Mouse (Mus musculus): Measurements from ENCODE around the gene Ptprs.

The Ptprs gene

GRCm38 (mm10) chr17:56379281-56379834 is 96.9 kb downstream of the Ptprs start:
- no peak for DNase-seq (ENCODE audit: low spot score in 2 of 2)

DNA sequence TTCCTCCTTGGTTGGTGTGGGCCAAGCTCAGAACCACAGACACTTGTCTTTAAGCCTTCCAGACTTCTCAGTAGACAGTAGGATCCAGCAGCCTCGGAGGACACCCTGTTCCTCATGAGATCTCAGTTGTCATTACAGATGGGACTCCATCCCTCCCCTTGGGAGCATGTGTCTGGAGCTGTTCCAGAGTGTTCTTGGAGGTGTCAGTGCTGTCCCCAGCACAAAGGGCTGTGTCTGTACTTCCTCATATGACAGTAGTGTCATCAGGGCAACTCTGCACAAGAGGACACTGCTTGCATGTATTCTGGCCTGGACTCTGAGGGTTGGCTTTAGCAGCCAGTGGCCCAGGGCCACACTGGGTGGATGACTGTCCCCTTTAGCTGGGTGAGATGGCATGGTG is 101.4 kb downstream of the Ptprs start:
- DNase-seq (ENCODE audit: low spot score in 2 of 2), result no peak

- DNase-seq (ENCODE audit: low spot score in 2 of 2), result no peak
These were observed 102.9 kb downstream of the Ptprs start for GRCm38 (mm10) chr17:56373136-56374034.

- no peak for DNase-seq (ENCODE audit: low spot score in 2 of 2)
These were observed 104.2 kb downstream of the Ptprs start for GRCm38 (mm10) chr17:56372109-56372508.

- DNase-seq (ENCODE audit: low spot score in 2 of 2), result no peak
These were observed 105.1 kb downstream of the Ptprs start for GRCm38 (mm10) chr17:56371029-56371660.

- no peak for DNase-seq (ENCODE audit: low spot score in 2 of 2)
These were observed 106.2 kb downstream of the Ptprs start for GRCm38 (mm10) chr17:56370090-56370489.

DNA sequence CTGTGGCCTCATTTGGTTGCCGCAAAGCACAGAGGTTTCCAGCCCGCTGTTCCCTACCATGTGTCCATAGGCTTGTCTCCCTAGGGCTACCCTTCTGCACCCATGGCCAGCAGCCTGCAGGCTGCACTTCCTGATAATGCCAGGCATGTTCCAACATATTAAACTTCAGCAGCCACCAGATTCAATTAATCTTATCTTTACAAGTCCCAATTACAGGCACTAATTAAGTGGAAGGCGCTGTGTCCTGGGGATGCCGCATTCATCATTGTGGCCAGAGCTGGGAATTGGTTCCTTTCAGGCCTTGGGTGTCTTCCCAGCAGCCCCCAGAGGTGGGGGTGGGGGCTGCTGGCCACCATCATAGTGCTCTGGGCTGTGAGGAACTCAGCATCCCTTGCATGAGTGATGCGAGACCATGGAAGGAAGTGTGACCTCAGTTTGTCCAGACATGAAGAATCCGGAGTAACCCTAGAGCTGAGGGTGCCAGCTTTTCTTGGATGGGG is 107.9 kb downstream of the Ptprs start:
- DNase-seq (ENCODE audit: low spot score in 2 of 2), result no peak

- no peak for DNase-seq (ENCODE audit: low spot score in 2 of 2)
These were observed 110.3 kb downstream of the Ptprs start for GRCm38 (mm10) chr17:56365791-56366673.
